Mouse (Mus musculus): ENCODE results near the gene Nacc1.
"Not testable (repeated sequence)": the region's sequence is repeated elsewhere in the genome, so short reads cannot be mapped to it uniquely, and the experiment has no call there.

Nacc1 gene

GRCm38 (mm10) chr8:84638555-84639161 lies 49.0 kb downstream of the Nacc1 start:
- peak; percentile 37 to 47 for DNase-seq

- no peak for DNase-seq
These were observed 49.6 kb downstream of the Nacc1 start for GRCm38 (mm10) chr8:84637946-84638554.

- no peak for DNase-seq
These were observed 51.5 kb downstream of the Nacc1 start for GRCm38 (mm10) chr8:84636051-84636691.

- no peak for DNase-seq
These were observed 52.1 kb downstream of the Nacc1 start for GRCm38 (mm10) chr8:84635397-84636050.

- no peak for DNase-seq
These were observed 52.8 kb downstream of the Nacc1 start for GRCm38 (mm10) chr8:84634849-84635304.

GRCm38 (mm10) chr8:84633841-84634584 lies 53.6 kb downstream of the Nacc1 start:
- DNase-seq = no peak

- DNase-seq = no peak
These were observed 55.8 kb downstream of the Nacc1 start for GRCm38 (mm10) chr8:84631813-84632212.

GRCm38 (mm10) chr8:84630145-84630544 lies 57.5 kb downstream of the Nacc1 start:
- DNase-seq = no peak

- DNase-seq = no peak
These were observed 58.1 kb downstream of the Nacc1 start for GRCm38 (mm10) chr8:84629586-84629985.

- not testable (repeated sequence) for DNase-seq
These were observed 64.2 kb downstream of the Nacc1 start for GRCm38 (mm10) chr8:84623425-84623824.

- no peak for DNase-seq
These were observed 66.5 kb downstream of the Nacc1 start for GRCm38 (mm10) chr8:84621102-84621625.
